Mouse (Mus musculus) urinary bladder, adult 18-20 months (tissue): ENCODE measurements around the gene Rilpl1.
"Not testable (repeated sequence)": the region's sequence is repeated elsewhere in the genome, so short reads cannot be mapped to it uniquely, and the experiment has no call there.

Experiments
- DNase-seq, 2 experiments: peaks; one replicate each; pipeline ENCODE4 v3.0.0; 2022; ENCODE audit warnings: low spot score in 2 of 2, mixed read lengths in 2 of 2

Rilpl1 gene

DNA sequence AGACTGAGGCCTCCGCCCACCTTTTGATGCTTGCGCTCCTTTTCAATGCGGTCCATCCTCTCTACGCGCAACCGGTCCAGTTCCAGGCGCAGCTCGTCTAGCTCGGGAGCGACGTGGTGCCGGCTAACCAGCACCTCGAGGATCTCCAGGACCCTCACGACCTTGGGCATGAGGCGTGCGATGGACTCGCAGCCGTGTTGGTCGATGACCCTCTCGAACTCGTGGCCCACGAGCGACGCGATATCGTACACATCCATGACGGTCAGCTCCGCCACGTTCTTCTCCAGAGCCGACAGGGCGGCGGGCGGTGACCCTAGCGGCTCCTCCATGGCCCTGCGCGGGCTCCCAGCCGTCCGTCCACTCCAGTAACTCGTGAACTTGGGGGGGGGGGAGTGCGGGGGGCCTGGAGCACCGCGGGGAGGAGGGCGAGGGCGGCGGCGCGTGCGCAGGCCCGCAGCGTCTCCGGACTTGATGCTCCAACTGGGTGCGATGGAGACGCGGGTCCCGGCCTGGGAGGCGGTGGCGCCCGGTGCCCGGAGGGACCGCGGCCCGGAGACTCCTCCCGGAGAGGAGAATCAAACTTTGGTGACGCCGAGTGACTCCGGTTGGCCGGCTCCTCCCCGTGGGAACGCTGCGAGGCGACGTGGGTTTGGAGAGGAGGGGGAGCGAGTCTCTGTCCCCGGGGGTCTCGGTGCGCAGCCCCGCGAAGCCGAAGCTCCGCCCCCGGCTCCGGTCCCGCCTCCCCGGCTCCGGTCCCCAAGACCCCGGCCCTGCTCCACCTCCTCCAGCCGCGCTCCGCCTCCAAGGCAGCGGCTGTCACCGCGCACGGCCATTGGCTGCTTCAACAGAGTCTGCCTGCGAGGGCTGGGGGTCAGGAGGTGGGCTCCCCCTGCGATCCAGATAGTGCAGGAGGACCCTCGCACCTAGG, at the start of gene Rilpl1:
TSS of gene Rilpl1 (minus strand) at position 737 of the 928 bp plus-strand sequence.
- peak; percentile 64 to 73 for DNase-seq

DNA sequence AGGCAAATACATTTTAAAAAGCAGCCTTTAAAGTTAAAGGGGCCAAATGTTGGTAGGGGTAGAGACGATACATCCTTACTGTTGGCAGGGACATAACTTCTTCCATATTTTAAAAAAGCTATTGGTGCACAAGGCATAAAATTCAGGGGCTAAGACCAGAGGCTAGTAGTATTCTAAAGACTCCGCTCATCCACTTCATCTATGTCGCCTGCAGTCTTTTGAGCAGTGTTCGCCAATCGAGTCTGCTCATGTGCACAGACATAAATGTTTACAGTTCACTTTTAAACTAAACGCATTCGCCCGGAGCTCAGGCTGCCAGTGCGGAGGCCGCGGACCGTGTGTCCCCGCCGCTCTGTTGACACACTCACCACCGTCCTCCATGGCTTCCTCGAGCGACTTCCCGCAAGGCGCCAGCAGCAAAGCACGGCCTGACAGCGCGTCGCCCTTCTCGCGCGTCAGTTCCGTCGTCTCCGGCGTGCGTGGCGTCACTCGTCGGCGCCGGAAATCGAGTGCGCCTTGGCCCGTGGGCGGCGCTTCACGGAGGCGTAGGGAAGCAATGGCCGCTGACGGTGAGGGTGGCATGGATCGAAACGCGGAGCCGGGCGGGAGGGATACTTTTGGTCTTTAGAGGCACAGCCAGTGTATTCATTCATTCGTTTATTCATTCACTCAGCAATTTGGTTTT, 47.6 kb upstream of the Rilpl1 start, which contains the start of the genes Eif2b1 and Gtf2h3:
TSS of gene Eif2b1 (minus strand) at position 499 of the 685 bp plus-strand sequence.
TSS of gene Gtf2h3 (plus strand) at position 508 of the 685 bp plus-strand sequence.
- DNase-seq, result peak; percentile 88 to 92

DNA sequence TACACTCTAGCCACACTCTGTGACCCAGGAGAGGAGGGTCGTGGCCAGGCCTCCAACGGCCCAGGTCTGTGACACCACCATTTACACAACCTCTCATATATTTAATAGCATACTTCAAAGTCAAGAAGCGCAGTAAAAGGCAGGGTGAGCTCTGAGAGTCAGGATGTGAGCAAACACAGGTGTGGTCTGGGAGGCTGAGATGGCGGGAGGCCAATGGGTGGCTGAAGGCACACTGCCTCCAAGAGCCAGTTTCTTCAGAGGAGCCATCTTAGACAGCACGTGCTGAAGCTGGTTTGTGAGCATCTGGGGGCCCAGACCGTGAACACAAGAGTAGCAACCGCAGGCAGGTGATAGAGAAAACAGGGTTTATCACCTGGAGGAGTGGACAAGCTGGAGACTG, 44.3 kb upstream of the Rilpl1 start:
- no peak for DNase-seq

DNA sequence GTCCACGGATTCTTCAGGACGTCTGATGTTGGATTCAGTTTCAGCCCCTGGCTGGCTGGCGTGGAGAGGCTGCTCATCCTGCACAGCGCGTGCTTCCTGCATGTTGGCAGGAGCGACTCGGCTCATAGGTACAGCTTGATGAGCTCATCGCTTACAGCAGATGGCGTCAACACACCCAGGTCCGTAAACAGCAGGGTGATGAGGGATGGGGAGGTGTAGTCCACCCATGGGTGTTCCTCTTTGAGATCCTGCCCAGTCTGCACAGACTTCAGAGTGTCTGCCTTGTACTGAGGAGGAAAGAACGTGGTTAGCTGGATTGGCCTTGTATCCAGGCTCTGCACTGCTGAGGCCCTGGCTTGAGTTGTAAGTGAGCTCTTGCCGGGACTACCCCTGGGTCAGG, 39.9 kb upstream of the Rilpl1 start:
- no peak for DNase-seq

DNA sequence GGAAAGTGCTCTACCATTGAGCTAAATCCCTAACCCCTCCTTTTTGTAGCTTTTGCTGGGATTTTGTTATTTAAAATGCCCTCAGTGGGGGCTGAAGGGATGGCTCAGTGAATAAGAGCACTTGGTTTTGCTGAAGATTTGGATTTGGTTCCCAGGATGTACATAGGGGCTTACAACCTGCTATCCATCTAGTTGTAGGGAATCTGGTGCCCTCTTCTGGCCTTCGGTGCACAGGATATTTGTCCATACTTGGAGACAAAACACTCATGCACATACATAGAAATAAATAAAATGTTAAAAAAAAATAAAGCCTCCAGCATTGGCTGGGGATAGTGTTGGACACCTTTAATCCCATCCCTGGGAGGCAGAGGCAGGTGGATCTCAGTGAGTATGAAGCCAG, 24.0 kb upstream of the Rilpl1 start:
- no peak for DNase-seq

DNA sequence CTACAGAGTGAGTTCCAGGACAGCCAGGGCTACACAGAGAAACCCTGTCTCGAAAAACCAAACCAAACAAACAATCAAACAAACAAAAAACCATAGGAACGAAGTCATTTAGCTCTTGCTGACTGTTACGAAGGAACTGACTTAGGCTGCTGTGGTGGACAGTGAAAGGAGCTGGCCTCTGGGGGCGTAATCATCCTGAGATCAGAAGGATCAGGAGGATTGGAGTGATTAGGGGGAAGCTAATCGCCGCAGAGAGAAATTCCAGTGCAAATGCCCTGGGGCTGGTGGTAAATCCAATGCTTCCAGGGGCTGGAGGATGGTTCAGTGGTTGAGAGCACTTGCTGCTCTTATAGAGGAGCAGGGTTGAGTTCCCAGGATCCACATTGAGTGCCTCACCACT, 22.4 kb upstream of the Rilpl1 start:
- DNase-seq, result no peak

DNA sequence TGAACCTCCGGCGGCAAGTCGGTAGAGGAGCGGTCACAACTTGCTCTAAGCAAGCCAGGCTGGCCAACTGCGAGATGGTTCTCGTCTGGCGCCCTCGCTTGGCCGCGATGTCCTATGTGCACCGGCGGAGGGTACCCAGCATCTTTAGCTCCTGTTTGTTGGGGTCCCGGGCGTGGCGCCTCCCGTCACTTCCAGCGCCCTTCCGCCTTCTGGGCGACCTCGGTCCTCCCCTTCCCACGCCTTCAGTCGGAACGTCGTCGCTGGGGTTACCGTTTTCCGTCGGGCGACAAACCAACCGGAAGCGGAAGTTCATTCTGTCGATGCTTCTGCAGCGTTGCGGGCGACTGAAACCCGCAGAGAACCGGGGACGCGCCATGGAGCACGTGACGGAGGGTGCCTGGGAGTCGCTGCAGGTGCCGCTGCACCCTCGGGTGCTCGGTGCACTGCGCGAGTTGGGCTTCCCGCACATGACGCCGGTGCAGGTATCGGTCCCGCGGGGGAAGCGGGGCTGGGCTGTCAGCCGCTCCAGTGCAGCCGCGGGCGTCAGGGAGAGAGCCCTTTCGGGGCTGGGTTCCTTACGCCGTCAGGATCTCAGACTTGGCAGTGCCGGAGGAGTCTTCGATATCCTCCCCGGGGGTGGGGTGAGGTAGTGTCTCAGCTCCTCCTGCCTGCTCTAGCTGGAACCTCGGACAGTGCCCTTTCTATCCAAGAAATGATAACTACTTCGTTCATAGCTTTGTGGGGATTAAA, 21.5 kb upstream of the Rilpl1 start, which contains the start of gene Ddx55:
TSS of gene Ddx55 (plus strand) at position 307 of the 750 bp plus-strand sequence.
- peak; percentile 86 to 87 for DNase-seq

DNA sequence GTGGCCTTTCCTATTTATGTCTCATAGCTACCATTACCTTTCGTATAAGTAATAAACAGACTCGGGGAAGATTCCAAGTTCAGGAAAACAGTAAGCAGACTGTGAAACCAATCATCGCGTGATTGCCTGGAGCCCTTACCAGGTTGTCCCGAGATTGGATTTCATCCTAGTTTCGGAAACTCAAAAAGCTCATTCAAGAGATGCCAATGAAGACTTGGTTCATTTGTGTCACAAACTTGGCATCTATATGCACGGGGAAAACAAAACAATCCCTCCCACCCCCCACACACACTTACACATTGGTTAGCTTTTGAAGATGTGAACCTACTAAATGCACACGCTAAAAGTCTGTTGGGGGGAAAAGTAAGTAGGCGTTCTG, 20.9 kb upstream of the Rilpl1 start:
- no peak for DNase-seq

DNA sequence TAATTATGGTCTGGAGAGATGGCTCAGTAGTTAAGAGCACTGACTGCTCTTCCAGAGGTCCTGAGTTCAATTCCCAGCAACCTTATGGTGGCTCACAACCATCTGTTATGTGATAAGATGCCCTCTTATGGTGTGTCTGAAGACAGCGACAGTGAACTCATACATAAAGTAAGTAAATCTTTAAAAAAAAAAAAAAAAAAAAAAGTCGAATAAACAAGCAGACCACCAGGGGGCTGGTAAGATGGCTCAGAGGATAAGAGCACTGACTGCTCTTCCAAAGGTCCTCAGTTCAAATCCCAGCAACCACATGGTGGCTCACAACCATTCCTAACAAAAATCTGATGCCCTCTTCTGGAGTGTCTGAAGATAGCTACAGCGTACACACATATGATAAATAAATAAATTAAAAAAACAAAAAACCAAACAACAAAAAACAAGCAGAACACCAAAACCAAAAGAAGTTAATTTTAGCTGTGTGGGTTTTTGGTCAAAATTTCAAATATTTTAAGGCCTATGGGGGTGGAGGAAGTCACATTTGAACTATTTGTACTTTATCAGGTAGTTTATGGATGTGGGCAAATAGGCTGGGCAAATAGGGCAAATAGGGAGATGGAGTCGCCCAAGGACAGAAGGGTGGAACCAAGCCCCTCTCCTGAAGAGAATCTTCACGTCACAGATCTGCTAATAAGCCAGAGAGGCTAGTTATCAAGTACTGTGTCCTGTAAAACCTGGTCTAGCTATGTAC, 20.3 kb upstream of the Rilpl1 start:
- not testable (repeated sequence) for DNase-seq

DNA sequence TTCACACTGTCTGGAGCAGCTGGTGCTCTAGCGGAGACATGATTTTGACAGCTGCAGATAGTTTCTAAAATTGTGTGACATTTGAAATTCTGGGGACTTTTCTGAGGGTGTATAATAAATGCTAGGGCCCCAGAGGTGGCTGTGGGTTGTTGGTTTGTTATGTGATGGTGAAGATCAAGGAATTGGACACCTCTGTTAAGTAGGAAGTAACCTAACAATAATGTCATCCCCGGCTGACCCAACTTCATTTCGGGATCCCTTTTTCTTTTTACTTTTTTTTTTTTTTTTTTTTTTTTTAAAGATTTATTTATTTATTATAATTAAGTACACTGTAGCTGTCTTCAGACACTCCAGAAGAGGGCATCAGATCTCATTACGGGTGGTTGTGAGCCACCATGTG, 19.5 kb upstream of the Rilpl1 start:
- DNase-seq, result not testable (repeated sequence)

DNA sequence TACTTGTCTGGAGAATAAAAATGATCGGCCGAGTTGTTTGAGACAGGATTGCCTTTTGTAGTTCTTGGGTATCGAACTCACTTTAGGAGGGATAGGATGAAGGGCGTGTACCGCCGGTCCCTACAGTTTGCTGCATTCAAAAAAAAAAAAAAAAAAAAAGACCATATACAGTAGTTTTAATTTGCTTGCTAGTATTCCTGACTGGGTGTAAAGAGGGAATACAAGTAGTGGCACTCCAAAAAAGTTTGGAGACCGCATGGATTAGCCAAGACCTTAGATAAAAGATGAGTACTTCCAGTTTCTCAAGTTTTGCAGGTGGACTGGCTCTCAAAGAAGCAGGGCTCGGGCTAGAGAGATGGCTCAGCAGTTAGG, 10.4 kb upstream of the Rilpl1 start:
- no peak for DNase-seq

DNA sequence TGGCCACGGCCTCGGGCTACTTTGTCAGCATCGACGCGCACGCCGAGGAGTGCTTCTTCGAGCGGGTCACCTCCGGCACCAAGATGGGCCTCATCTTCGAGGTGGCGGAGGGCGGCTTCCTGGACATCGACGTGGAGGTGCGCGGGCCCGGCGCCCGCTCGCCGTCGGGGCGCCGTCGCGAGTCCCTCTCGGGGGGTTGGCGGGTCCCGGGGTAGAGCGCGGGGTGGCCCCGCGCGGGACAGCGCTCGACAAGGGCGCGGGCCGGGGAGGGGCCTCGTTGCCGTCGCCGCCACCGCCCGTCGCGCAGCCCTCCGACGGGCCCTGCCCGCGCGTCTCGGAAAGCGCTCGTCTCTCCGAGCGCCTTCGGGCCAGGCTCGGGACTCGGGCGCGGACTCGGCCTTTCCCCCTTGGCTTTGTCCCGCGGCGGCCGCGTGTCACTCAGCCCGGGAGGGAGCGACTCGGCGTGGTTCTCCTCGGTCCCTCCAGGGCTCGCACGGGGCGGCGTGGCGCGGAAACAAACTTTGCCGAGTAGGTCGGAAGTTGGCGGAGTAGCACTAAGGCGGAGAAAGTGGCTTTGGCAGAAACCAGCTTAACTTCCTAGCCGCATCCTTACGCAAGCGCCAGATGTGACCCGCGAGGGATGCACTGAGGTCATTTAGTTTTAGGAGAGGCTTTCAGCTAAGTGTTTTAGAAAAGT, 9.9 kb upstream of the Rilpl1 start:
- DNase-seq, result peak; percentile 62 to 76

DNA sequence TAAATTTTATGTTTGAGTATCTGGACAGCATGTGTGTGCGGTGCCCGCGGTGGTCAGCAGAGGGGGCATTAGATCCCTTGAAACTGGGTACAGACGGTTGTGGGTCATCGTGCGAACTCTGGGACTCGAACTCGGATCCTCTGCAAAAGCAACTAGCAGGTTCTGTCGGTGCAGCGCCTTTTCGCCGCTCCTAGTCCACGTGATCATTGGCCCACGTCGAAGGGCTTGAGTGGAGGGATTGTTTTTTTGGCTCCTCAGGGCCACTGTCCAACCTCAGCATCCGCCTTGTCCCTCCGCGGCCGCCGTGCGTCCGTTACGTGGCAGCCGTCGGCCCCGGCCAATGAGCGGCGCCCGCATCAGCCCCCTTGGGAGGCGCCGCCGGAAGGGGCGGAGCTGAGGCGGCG, 9.2 kb upstream of the Rilpl1 start, which contains the start of gene Tmed2:
TSS of gene Tmed2 (plus strand) at position 313 of the 404 bp plus-strand sequence.
- peak; percentile 85 to 93 for DNase-seq

DNA sequence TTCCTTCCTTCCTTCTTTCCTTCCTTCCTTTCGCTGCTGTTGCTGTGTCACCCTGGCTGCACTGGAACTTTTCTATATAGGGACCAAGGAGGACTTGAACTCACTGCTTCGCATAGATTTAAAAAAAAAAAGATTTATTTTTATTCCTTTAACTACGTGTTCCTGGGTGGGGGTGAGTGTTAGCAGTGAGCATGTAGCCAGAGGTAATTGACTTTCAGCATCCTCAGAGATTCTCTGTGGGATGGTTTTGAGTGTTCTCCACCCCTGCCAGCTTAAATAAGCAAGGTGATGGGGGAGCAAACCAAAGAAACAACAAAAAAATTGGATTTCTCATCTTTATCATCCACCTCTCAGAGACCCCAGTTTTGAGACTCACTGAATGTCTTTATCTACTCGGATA, 8.7 kb upstream of the Rilpl1 start:
- DNase-seq, result no peak

DNA sequence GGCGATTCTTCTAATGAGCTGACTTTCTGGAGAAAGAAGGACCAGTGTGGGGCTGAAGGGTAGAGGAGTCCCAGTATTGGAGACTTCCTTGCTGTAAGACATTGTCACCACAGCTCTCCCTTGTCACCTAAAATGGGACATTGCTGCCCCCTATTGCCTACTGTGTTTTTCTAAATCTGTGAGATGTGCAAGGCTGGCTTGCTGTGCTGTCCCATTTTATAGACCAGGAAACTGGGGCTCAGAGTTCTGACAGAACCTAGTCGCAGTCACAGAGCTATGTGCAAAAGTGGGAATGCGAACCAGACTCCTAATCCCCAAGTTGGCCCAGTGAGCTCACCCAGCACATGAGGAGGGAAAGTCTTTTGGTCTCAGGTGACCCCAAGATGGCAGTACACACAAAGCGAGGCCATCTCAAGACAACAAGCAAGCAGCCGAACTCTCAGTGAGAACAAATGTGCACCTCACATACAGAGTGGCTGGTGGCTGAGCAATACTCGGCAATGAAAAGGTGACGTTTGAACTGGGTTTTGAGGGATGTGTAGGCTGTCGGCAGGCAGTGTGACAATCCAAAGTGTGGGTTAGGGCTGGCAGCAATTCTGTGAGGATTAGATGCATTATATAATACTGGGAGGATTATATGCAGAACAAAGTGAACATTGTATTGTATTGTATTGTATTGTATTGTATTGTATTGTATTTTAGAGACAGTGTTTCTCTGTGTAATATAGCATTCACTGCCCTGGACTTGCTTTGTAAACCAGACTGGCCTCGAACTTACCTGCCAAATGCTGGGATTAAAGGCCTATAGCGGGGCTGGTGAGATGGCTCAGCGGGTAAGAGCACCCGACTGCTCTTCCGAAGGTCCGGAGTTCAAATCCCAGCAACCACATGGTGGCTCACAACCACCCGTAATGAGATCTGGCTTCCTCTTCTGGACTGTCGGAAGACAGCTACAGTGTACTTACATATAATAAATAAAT, 7.9 kb upstream of the Rilpl1 start:
- peak in 1 of 2 experiments; percentile 35 for DNase-seq

DNA sequence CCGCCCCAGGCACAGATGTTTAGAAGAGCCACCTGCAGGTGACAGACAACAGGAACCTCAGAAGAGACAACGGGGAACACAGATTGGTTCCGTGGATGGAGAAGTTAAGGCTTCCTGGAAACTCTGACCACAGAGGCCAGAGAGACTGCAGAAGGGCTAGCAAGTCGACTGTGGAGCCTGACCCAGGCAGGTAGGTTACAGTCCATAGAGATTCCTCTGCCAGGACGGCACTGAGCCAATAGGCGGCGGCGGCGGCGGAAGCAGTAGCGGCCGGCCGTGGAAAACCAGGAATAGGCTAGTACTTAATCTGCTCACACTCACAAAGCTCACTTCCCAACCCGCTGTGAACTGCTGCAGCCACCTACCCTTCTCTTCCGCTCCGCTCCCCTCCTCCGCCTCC, 5.6 kb upstream of the Rilpl1 start:
- DNase-seq, result no peak

DNA sequence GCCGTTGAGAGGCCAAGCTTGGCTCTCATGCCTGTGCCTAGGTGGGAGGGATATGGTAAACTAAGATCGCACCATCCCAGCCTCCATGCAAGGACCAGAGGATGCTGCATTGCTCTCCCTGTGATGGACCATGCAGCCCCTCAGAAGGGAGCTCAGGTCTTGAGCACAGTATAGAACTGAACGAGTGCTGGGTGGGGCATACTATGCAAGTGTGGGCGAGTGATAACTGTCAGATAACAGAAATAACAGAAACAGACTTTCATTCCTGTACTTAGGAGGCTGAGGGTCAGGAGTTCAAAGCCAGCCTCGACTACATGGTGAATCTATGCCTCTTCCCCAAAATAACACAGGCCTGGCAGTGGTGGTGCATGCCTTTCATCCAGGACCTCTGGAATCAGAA, 3.8 kb upstream of the Rilpl1 start:
- no peak for DNase-seq

DNA sequence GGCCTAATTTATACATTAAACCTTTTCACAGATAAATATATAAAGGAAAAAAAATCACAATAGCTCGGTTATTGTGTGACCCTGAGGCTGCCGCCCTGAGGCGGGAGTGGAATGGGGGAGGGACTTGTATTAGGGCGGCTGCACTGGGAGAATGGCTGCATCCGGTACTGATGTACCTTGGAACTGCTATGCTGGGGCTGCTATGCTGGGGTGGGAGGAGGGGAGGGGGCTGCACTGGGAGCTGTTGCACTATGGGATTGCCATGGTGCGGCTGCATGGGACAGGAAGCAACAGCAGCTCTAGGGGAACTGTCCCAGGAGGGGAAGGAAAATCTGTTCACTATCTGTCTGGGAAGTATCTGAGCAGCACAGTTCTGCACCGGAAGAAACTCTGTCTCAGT, 1.3 kb upstream of the Rilpl1 start:
- no peak for DNase-seq

DNA sequence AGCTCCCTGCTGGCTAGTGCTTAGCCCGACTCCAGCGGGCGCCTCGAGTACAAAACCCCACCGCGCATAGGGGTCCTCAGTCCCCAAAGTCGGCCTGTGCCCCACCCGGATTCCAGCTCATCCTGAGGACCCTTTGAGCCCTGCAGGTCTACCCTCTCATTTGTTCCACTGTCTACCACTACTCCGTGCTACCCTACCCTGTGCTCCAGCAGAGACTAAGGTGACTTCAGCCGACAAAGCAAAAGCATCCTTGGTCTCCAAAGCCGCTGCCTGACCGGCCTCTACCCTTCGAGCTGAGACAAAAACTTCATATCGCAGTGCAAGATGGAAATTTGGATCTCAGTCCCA, 366 bp upstream of the Rilpl1 start:
- DNase-seq, result no peak

DNA sequence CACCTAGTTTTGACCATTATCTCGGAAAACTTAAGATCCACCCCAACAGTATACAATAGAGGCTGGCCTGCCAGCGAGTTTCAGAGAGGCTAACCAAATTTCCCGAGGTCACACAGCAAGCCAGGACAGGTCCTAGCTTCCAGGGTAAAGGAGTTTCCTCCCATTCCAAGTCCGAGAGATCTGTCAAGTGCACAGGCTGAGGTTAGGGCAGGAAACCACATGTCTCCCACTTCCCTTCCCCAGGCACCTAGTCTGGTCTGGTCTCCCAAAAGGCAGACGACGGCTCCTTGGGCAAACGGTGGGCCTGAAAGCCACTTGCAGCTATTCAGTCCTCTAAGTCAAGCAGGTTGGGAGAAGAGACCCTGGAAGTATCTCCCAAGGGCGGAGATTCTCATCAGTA, 1.5 kb downstream of the Rilpl1 start:
- no peak for DNase-seq
